Mouse (Mus musculus) embryonic facial prominence, embryonic 12.5 days (tissue): Measurements from ENCODE around the gene Hist1h2bm. TPM values are rescaled to one million over a fixed set of nuclear protein-coding genes. Genes with fewer than 3 reads are reported as not detected.
A peak's percentile ranks its signal among the peaks of the same experiment; 100 is the strongest.
"Not testable (repeated sequence)": the region's sequence is repeated elsewhere in the genome, so short reads cannot be mapped to it uniquely, and the experiment has no call there.

Experiments used
- ATAC-seq: fragments of 200-750 bp; cut with Nextera tagmentation; 2 replicates; pipeline ENCODE4 v1.8.0; 2017; ENCODE audit not compliant: insufficient number of reproducible peaks, insufficient read depth, low FRiP score, low TSS enrichment
- H3K27ac ChIP-seq: fragments of 300-500 bp; sonication (generic); 2 replicates; pipeline ENCODE4 v1.5.1; 2016; ENCODE audit warnings: mild to moderate bottlenecking
- H3K27me3 ChIP-seq: fragments of 300-500 bp; sonication (generic); 2 replicates; pipeline ENCODE4 v1.6.1; 2016; ENCODE audit warnings: mild to moderate bottlenecking, moderate library complexity
- H3K36me3 ChIP-seq: fragments of 300-500 bp; sonication (generic); 2 replicates; pipeline ENCODE4 v1.6.1; 2016; ENCODE audit warnings: mild to moderate bottlenecking
- H3K4me1 ChIP-seq: fragments of 300-500 bp; sonication (generic); 2 replicates; pipeline ENCODE4 v1.6.1; 2016
- H3K4me2 ChIP-seq: fragments of 300-500 bp; sonication (generic); replicated peaks from 2 replicates; pipeline ENCODE4 v1.6.1; 2016; ENCODE audit warnings: mild to moderate bottlenecking, moderate library complexity
- H3K4me3 ChIP-seq: fragments of 300-500 bp; sonication (generic); 2 replicates; pipeline ENCODE4 v1.5.1; 2016; ENCODE audit warnings: mild to moderate bottlenecking
- H3K9ac ChIP-seq: fragments of 300-500 bp; sonication (generic); 2 replicates; pipeline ENCODE4 v1.6.1; 2016; ENCODE audit warnings: mild to moderate bottlenecking, moderate library complexity
- H3K9me3 ChIP-seq: fragments of 300-500 bp; sonication (generic); 2 replicates; pipeline ENCODE4 v1.6.1; 2016; ENCODE audit warnings: mild to moderate bottlenecking, moderate library complexity
- WGBS: fragments of 180-500 bp; shearing (Covaris S2); methylation state at CpG from one replicate; pipeline ENCODE4 v1.1.7; 2016; 5-methylcytosine and 5-hydroxymethylcytosine counted together
- polyA plus RNA-seq: library from polyadenylated mRNA; unstranded; fragments of >200 nt; fragmentation: Nextera tagmentation; extraction: Ambion mirVana; gene quantifications from 2 replicates; pipeline ENCODE4 v1.2.1, GENCODE M21; 2016

Hist1h2bm gene
- 8.3 and 8.9 TPM in 2 replicates for polyA plus RNA-seq

DNA sequence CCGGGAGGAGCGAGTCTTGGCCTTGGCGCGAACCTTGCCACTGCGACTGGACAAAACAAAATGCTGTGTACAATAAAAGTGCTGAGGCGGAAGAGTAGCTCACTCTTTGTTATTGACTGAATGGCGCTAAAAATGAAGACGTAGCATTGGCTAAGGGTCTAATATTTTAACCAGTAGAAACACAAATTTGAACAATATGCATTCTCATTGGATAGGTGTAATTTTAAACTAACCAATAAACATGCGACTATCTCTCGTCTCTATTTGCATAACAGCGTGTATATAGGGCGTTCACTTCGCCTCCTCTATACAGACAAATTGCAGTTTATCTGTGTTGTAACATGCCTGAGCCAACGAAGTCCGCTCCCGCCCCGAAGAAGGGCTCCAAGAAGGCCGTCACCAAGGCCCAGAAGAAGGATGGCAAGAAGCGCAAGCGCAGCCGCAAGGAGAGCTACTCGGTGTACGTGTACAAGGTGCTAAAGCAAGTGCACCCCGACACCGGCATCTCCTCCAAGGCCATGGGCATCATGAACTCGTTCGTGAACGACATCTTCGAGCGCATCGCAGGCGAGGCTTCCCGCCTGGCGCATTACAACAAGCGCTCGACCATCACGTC, at the start of gene Hist1h2bm:
Gene Hist1h2bm (plus strand): TSS at position 288 of the 616 bp plus-strand sequence.
- H3K4me3 ChIP-seq, result peak within 1 kb of the TSS; percentile 38
- peaks cover 25% of the 10 kb centered on the region for H3K4me1 ChIP-seq
- ATAC-seq, result peak; percentile 95
- WGBS, result under 1% methylated on average over 37 of the region's 37 CpGs
- peak within 1 kb of the TSS; percentile 61 for H3K4me2 ChIP-seq
- not testable (repeated sequence) for H3K27me3 ChIP-seq, H3K36me3 ChIP-seq, H3K9me3 ChIP-seq
- peak within 1 kb of the TSS; percentile 91 for H3K27ac ChIP-seq
- H3K9ac ChIP-seq, result peak within 1 kb of the TSS; percentile 54

DNA sequence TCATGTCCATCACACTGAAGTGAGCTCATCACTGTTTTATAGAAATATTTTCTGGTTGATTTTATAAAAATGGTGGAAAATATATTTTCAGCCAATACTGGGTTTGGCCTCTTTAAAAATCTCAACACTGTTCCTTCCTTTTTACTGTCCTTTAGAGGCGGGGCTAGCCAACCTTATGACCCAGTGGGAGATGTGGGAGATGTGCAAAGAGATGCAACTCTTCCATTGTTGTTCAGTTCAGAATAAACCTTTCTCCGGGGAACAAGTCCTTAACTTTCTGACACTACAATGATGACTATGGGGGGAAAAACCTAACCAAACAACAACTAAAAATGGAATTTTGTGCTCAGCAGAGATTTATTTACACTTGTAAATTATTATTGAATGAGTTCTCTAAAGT, 44.5 kb upstream of the Hist1h2bm start, which contains the start of gene Olfr1360:
Gene Olfr1360 (minus strand): TSS at position 101 of the 400 bp plus-strand sequence.
- H3K4me3 ChIP-seq, result no peak within 1 kb of the TSS
- H3K4me1 ChIP-seq, result no peaks in the 10 kb centered on the region
- H3K9me3 ChIP-seq, result no peaks in the 10 kb centered on the region
- no peak within 1 kb of the TSS for H3K4me2 ChIP-seq
- H3K27me3 ChIP-seq, result no peaks in the 10 kb centered on the region
- H3K36me3 ChIP-seq, result no peaks in the 10 kb centered on the region
- no peak within 1 kb of the TSS for H3K9ac ChIP-seq
- no peak within 1 kb of the TSS for H3K27ac ChIP-seq
- no peak for ATAC-seq
- 66% methylated on average over 2 of the region's 2 CpGs for WGBS

DNA sequence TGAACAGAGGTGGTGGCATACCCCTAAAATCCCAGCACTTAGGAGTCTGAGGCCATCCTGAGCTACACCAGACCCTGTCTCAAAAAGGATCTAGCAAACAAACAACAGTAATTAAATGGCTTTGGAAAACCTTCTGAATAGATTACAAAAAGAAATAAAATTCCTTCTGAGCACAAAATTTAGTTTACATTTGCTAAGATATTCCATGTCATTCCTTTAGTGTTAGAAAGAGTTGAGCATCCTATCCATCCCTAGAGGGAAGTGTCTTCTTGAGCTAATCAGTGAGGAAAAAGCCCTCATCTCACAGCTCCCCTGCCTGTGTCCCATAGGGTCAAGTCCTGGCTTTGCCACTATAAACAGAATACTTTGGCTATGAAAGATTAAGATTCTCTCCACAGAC, 24.0 kb upstream of the Hist1h2bm start, which contains the start of gene Olfr1359:
Gene Olfr1359 (plus strand): TSS at position 301 of the 400 bp plus-strand sequence.
- no peaks in the 10 kb centered on the region for H3K36me3 ChIP-seq
- no peaks in the 10 kb centered on the region for H3K27me3 ChIP-seq
- no peak within 1 kb of the TSS for H3K27ac ChIP-seq
- no peak for ATAC-seq
- no peak within 1 kb of the TSS for H3K4me3 ChIP-seq
- H3K9ac ChIP-seq, result no peak within 1 kb of the TSS
- no peaks in the 10 kb centered on the region for H3K4me1 ChIP-seq
- no peak within 1 kb of the TSS for H3K4me2 ChIP-seq
- H3K9me3 ChIP-seq, result no peaks in the 10 kb centered on the region

DNA sequence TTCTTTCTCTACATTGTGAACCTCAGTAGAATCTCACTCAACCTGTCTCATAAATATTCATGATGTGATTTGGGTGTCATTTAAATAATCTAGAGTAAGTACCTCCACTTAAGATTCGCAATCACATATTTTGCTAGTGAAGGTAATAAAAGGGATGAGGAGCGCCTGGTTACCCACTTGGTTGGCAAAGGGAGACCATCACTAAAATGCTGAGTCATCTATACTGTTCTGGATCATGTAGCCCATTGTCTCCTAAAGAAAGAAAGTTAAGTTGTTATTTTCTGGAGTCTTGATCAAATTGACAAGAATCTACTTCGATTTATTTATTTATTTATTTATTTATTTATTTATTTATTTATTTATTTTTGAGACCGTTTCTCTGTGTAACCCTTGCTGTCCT, 15.2 kb upstream of the Hist1h2bm start:
- Histone ChIP-seq H3K4me1 (no peaks in the 10 kb centered on the region), H3K4me2 (no peak overlapping the region), H3K4me3 (no peak overlapping the region), H3K36me3 (no peaks in the 10 kb centered on the region), H3K27ac (no peak overlapping the region), H3K9me3 (no peaks in the 10 kb centered on the region), H3K9ac (no peak overlapping the region), H3K27me3 (no peaks in the 10 kb centered on the region)
- no peak for ATAC-seq
- 77% methylated on average over 4 of the region's 4 CpGs for WGBS

- WGBS, result under 1% methylated on average over 32 of the region's 32 CpGs
Measured at GRCm38 (mm10) chr13:21710031-21710711, 11.7 kb upstream of the Hist1h2bm start.

GRCm38 (mm10) chr13:21710821-21711525, 10.9 kb upstream of the Hist1h2bm start:
- Histone ChIP-seq H3K9me3 (no peaks in the 10 kb centered on the region), H3K27me3 (no peaks in the 10 kb centered on the region), H3K4me1 (peaks cover 7% of the 10 kb centered on the region; the same call in 1 of the 2 replicates), H3K36me3 (no peaks in the 10 kb centered on the region), H3K4me3 (peak overlapping the region; percentile 43), H3K9ac (peak overlapping the region; percentile 45), H3K4me2 (peak overlapping the region; percentile 53), H3K27ac (no peak overlapping the region)
- 0 out of 2 replicates have a peak, but pooled peaks have one; percentile 54 for ATAC-seq
- 2% methylated on average over 22 of the region's 22 CpGs for WGBS

More at GRCm38 (mm10) chr13:21710031-21710711, 11.7 kb upstream of the Hist1h2bm start:
- ATAC-seq, result peak; percentile 73
- Histone ChIP-seq H3K27ac (peak overlapping the region; percentile 73), H3K4me1 (peaks cover 4% of the 10 kb centered on the region; the same call in 1 of the 2 replicates), H3K4me3 (peak overlapping the region; percentile 58), H3K9ac (peak overlapping the region; percentile 52), H3K9me3 (no peaks in the 10 kb centered on the region), H3K36me3 (no peaks in the 10 kb centered on the region), H3K27me3 (no peaks in the 10 kb centered on the region), H3K4me2 (peak overlapping the region; percentile 32)

DNA sequence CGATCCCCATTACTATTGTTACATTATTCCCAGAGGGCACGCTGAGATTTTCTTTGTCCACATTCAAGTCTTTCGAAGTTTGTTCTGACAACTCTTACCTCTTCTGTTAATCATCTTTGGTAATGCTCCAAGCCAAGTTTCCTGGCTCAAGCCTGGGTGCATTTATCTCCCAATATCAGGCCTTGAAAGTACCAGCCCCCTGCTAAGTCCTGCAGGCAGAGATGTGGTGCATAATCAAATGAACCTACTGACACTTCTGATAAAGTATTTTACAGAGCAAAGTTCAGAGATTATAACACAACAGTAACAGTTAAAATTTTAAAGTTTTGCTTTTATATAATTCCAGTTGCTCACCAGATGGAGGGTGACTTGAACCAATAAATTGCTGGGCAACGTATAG, 10.1 kb upstream of the Hist1h2bm start:
- peaks cover 7% of the 10 kb centered on the region; the same call in 1 of the 2 replicates for H3K4me1 ChIP-seq
- H3K9ac ChIP-seq, result peak overlapping the region; percentile 45
- no peaks in the 10 kb centered on the region for H3K9me3 ChIP-seq
- no peak overlapping the region for H3K27ac ChIP-seq
- ATAC-seq, result no peak
- H3K4me3 ChIP-seq, result peak overlapping the region; percentile 43
- H3K36me3 ChIP-seq, result no peaks in the 10 kb centered on the region
- H3K4me2 ChIP-seq, result peak overlapping the region; percentile 53
- WGBS, result 34% methylated on average over 4 of the region's 4 CpGs
- H3K27me3 ChIP-seq, result no peaks in the 10 kb centered on the region

- Histone ChIP-seq H3K9ac (peak overlapping the region; percentile 66), H3K4me1 (peaks cover 18% of the 10 kb centered on the region; the same call in 1 of the 2 replicates), H3K27ac (peak overlapping the region; percentile 98), H3K4me2 (peak overlapping the region; percentile 85), H3K9me3 (no peaks in the 10 kb centered on the region), H3K4me3 (peak overlapping the region; percentile 49), H3K27me3 (no peaks in the 10 kb centered on the region), H3K36me3 (no peaks in the 10 kb centered on the region)
- ATAC-seq, result no peak
- under 1% methylated on average over 7 of the region's 7 CpGs for WGBS
Measured at GRCm38 (mm10) chr13:21714725-21715124, 7.1 kb upstream of the Hist1h2bm start.

DNA sequence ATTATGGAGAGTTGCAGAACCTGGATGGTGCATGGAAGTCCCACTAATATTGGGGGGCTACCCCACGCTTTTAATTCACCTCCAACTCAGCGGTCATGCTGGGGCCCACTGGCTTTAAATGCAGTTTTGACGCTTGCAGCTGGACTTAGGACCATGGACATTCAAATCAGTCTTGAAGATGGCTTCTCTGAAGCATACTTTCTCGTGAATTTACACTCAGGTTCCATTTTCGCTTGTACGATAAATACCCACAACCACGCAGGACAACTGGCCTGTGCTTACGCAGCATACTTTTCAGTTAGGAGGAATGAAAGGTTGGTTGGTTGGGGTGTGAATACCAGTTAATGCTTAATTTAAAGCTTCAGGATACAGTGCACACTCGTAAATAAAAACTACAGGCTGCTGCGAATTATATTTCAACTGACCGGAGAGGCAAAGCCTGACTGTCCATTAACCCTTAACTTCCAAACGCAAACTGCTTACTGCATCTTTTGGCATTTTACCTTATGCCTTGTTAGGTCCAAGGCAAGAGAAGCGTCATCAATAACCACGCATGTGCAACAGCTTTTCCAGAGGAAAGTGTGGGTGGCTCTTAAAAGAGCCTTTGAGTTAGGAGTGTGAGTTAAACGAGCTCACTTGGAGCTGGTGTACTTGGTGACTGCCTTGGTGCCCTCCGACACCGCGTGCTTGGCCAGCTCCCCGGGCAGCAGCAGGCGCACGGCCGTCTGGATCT, 6.5 kb upstream of the Hist1h2bm start:
- under 1% methylated on average over 22 of the region's 22 CpGs for WGBS

GRCm38 (mm10) chr13:21715864-21716539, 5.8 kb upstream of the Hist1h2bm start, which contains the start of the genes Hist1h2bl and Hist1h2ai:
TSS of gene Hist1h2bl (minus strand) at chr13:21716143.
TSS of gene Hist1h2ai (plus strand) at chr13:21716422.
- ATAC-seq, result peak; percentile 89
- H3K9ac ChIP-seq, result peak within 1 kb of the TSS; percentile 66
- peak within 1 kb of the TSS; percentile 49 for H3K4me3 ChIP-seq
- peak within 1 kb of the TSS; percentile 98 for H3K27ac ChIP-seq
- peak within 1 kb of the TSS; percentile 85 for H3K4me2 ChIP-seq
- H3K36me3 ChIP-seq, H3K9me3 ChIP-seq, H3K27me3 ChIP-seq: not testable (repeated sequence)
- WGBS, result under 1% methylated on average over 34 of the region's 50 CpGs
- H3K4me1 ChIP-seq, result peaks cover 25% of the 10 kb centered on the region

More for the DNA sequence above, 6.5 kb upstream of the Hist1h2bm start:
- Histone ChIP-seq H3K4me3 (peak overlapping the region; percentile 49), H3K27ac (peak overlapping the region; percentile 98), H3K9ac (peak overlapping the region; percentile 66), H3K4me2 (peak overlapping the region; percentile 85), H3K9me3 (no peaks in the 10 kb centered on the region), H3K27me3 (no peaks in the 10 kb centered on the region), H3K36me3 (no peaks in the 10 kb centered on the region), H3K4me1 (peaks cover 19% of the 10 kb centered on the region)
- no peak for ATAC-seq
